Mouse (Mus musculus): Measurements from ENCODE around the gene Mgarp.
A peak's percentile ranks its signal among the peaks of the same experiment; 100 is the strongest.
"Not testable (repeated sequence)": the region's sequence is repeated elsewhere in the genome, so short reads cannot be mapped to it uniquely, and the experiment has no call there.

Mgarp gene

DNA sequence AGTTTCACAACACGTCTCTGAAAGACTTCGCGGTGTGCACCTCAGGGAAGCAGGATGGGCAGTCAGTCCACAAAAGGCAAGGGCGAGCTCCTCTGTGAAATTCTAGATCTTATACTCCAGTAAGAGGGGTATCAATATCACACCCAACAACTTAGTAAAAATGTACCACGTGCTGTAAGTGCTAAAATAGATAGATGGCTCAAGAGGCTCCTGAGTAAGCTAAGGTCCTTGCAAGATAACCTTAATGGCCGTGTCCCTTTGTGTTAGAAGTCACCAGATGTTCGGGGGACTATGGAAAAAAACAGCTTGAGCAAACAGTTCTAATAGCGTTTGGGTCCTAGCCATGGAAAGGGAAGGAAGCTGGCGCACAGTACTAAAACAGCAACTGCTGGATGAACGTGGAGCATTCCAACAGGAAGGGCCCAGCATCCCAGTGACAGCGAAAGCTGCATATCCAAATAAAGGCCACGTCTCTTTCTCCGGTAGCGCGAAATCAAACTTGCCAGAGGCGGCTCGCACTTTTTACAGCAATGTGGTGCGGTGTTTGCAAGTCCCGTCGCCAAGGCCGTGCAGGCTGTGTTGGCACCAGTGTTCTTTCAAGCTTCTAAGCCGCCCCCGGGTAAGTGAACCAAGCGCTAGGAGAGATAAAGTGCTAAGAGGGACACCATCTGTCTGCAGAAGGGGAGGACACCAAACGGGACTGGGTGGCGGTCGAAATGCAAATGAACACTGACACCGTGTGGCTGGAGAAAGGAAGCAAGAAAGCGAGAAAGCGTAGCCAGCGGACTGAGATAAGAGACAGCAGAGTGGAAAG lies 31.6 kb downstream of the Mgarp start:
- peak; percentile 83 to 88 for DNase-seq

GRCm38 (mm10) chr3:51361066-51361465 lies 35.5 kb downstream of the Mgarp start:
- DNase-seq: no peak

GRCm38 (mm10) chr3:51359558-51360307 lies 36.8 kb downstream of the Mgarp start:
- no peak for DNase-seq

DNA sequence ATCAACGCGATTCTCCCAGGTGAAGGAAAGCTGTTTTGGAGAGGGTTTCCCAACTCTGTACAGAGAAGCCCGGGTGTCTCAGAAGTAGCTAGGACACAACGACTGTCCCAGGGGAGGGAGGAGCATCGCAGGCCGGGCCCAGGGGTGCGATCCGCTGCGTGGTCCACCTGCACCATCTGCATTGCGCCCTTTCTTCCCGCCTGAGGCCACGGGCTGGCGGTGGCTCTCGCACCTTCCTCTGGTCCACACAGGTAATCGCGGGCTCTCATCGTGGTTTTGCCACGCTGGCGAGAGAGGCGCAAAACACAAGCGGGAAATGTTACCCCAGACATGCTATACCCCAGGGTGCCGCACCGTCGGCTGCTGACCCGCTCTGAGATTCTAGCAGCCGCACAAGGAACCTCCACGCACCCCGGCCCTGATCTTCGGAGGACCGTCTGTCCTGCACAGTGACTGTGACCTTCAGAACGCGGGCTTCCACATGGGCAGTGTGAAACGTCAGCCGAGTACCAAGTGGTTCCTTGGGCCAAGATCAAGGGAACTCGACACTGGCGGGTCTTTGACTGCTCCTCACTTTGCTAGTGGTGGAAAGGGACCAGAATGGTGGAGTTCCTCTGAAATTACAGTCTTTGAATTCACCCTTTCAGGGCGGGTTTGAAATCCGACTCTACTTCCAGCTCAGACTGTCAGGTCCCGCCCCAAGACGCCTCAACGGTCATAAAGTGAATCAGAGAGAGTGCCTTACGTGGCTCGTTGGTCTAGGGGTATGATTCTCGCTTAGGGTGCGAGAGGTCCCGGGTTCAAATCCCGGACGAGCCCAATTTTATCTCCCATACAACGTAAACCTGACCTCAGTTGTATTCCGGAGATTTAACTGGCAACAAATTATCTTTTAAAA lies 37.6 kb downstream of the Mgarp start:
- DNase-seq: peak; percentile 30 to 40

DNA sequence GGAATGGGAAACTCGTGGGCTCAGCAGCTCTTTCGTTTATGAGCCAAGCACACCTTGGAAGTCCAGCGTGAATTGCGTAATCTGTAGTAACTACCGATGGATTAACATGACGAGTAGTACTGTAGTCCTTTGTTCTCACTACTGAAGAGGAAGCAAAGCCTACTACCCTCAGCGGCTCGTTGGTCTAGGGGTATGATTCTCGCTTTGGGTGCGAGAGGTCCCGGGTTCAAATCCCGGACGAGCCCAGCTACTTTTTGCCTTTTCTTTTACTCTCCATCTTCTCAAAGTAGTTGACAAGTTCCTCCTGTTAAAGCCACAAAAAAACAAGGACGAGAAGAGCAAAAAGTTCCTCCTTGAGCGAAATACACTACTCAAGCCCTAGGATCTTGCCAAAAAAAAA lies 38.4 kb downstream of the Mgarp start:
- DNase-seq: peak in 1 of 2 experiments; percentile 46

GRCm38 (mm10) chr3:51357624-51358023 lies 38.9 kb downstream of the Mgarp start:
- DNase-seq: no peak

- no peak for DNase-seq
Observed at GRCm38 (mm10) chr3:51357078-51357477, 39.5 kb downstream of the Mgarp start.

DNA sequence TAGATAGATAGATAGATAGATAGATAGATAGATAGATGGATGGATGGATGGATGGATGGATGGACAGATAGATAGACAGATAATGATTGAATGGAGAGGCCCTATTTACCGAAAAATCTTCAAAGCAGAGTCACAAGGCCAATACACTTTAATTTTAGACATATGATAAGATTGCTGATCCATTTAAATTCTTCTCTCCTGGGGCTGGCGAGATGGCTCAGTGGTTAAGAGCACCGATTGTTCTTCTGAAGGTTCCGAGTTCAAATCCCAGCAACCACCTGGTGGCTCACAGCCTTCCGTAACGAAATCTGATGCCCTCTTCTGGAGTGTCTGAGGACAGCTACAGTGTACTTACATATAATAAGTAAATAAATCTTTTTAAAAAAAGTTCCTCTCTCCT lies 41.6 kb downstream of the Mgarp start:
- not testable (repeated sequence) for DNase-seq

- DNase-seq: no peak
Observed at GRCm38 (mm10) chr3:51354034-51354427, 42.5 kb downstream of the Mgarp start.

DNA sequence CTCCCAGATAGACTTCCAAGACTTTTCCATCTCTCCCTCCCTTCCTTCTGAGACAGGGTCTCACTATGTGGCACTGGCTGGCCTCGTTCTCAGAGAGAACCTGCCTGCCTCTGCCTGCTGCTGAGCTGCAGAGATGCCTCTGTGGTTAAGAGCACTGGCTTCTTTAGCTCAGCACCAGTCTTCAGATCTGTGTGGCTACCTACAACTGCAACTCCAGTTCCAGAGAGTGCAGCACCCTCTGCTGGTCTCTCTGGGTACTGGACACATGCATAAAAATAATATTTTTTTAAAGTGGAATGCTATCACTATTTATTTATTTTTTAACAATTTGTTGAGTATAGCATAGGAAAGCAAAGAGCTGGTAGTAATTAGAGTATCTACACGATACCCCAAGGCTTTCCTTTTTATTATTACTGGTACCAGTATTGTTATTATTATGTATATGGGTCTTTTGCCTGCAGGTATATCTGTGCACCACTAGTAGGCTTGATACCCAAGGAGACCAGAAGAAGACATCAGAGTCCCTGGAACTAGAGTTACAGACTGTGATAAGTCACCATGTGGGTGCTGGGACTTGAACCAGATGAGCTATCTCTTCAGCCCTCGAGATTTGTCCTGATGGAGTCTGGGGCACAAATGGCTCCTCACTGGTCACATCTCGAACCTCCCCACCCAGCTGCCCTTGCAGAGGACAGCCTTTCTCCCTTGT lies 43.1 kb downstream of the Mgarp start:
- DNase-seq: peak; percentile 45 to 65

DNA sequence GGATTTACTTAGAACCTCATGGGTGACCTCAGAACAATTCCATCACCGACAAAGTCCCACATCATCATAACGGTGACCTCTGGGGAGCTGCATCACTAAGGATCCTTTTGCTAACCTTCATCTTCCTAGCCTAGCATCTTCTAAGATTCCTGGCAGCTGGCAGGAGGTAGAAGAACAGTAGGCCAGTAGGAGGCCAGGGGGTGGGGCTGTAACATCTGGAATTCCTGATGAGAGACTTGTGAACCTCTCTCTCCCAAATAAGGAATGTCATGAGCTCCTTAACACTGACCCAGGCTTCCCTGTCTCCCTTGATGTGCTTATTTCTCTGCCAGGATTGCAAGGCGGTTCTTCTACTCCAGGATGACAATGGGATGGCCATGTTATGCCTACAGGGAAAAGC lies 45.7 kb downstream of the Mgarp start:
- no peak for DNase-seq

DNA sequence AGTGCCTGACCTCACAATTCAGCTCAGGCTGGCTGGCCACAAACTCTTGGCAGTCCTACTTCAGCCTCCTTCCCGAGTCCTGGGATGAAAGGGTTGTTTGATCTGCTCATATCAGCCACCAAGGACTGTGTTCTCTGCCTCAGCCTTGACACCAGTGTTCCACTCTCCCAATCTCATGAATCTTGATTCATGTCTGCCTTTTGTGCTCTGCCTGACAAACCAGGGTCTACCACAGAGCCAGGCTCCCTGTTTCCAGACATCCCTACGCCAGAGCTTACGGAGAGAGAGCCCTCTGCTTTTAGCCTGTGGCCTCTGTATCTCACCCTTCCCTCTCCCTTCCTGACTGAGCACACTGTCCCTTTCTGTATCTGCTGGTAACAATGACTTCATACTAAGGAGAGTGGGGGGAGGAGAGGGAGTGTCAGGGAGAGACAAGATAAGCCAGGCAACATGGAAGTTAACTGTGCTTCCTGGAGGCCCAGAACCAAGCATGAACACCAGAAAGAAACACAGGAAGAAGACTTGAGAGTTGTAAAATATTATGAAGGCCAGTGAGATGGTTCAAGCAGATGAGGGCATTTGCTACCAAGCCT lies 47.8 kb downstream of the Mgarp start:
- DNase-seq: no peak

DNA sequence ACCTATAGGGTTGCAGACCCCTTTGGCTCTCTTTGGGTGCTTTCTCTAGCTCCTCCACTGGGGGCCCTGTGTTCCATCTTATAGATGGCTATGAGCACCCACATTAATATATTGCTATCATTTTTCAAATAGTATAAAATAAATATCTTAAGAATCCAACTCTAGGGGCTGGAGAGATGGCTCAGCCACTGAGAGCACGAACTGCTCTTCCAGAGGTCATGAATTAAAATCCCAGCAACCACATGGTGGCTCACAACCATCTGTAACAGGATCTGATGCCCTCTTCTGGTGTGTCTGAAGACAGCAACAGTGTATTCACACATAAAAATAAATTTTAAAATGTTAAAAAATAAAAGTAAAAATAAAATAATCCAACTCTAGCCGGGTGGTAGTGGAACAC lies 51.5 kb downstream of the Mgarp start:
- not testable (repeated sequence) for DNase-seq

DNA sequence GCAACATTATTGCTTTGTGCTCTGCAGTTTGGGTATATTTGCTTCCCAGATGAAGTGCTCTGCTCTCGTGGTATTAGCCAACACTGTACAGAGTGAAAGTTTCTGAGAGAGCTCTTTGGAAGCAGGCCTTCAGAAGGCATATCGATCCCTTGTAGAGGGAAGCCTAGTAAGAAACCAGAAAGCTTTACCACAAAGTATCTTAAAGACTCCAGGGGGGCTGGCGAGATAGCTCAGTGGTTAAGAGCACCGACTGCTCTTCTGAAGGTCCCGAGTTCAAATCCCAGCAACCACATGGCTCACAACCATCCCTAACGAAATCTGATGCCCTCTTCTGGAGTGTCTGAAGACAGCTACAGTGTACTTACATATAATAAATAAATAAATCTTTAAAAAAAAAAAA lies 52.4 kb downstream of the Mgarp start:
- DNase-seq: not testable (repeated sequence)

DNA sequence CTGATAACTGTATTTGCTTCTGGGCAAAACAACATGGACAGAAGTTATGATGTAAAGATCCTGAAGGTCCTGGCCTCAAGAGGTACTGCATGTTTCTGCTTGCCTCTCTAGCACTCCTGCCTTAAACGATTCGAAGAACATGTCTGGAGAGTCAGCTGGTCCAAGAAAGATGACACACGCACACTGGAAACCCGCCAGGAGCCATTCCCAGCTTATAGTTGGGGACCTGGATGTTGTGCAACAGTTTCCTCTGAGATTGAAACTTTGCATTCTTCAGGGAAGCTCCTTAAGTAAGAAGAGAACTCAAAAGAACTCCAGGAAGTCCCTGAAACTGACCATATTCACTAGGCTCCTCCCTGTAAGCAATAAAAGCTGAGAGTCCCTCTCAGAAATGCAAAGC lies 53.3 kb downstream of the Mgarp start:
- DNase-seq: no peak

DNA sequence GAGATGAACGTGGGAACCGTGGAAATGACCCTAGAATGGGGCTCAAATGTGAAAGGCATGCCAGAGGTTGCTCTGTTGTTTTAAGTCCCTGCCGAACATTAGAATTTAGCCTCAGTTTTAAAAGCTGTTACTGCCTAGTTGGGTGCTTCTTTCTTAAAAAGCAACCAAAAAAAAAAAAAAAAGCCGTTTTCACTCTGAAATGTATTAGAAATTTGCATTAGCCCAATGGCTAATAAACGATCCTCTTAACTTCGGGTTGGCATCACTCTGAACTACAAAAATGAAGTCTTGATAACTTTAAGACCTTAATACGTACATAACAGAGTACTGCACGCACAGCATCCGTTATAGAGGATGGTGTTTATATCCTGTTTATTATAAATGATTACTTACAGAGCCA lies 54.4 kb downstream of the Mgarp start:
- DNase-seq: no peak

- peak; percentile 86 to 91 for DNase-seq
Observed at GRCm38 (mm10) chr3:51341268-51342081, 55.1 kb downstream of the Mgarp start.

DNA sequence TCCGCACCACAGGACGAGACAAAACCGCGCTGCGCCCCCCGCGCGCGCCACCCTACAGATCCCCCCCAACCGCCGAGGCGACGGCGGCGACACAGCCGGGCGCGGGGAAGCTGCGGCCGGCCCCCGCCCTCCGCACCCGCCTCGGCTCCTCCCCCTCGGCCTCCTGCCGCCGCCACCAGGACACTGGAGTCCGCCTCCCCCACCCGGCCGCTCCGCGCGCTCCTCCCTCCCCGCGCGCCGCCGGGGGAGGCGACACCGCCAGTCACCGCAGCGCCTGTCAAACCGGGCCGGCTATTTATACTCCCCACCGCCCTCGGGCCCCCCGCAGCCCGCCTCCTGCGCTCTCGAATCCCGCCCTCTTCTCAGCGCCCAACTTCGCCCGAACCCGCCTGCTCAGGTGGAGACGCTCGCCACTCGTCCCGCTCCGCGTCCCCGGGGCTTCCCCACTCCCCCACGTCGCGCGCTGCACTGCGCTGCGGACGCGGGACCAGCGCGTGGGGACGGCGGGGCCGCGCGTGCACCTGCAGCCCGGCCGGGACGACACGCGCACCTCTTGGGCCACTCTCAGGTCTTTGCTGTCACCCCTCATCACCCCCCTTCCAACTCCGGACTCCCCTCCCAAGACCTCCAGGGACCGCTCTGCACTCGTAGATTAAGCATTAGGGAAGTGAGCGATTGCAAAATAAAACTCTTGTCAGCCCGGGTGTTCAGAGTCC lies 55.8 kb downstream of the Mgarp start, which contains the start of gene Elf2:
Gene Elf2, minus strand, starts transcription at position 112 of the 716 bp plus-strand sequence.
- peak; percentile 86 to 90 for DNase-seq

- peak; percentile 63 to 76 for DNase-seq
Observed at GRCm38 (mm10) chr3:51339734-51340551, 56.6 kb downstream of the Mgarp start.

GRCm38 (mm10) chr3:51339378-51339733 lies 57.2 kb downstream of the Mgarp start:
- no peak for DNase-seq

All from cerebellum, adult 18-20 months (tissue).